Mouse (Mus musculus) spleen, adult 2 months (tissue): ENCODE measurements around the gene Serpina12.

Experiments
- CTCF ChIP-seq: fragments of 200-500 bp; IDR thresholded peaks from 2 replicates; pipeline ENCODE4 v1.5.1; 2011; ENCODE audit warnings: mild to moderate bottlenecking, inconsistent platforms; ENCODE audit not compliant: insufficient read depth, insufficient read length, insufficient replicate concordance; ENCODE audit errors: extremely low read depth
- POLR2A ChIP-seq: fragments of 200-500 bp; IDR thresholded peaks from 2 replicates; pipeline ENCODE4 v1.6.1; 2011; ENCODE audit warnings: low read depth, low read length, inconsistent platforms

- TF ChIP-seq CTCF (no peak), POLR2A (no peak)
Observed at GRCm38 (mm10) chr12:104042753-104043152, 1.5 kb downstream of the Serpina12 start.
